Mouse (Mus musculus) cortical plate, adult 2 months (tissue): ENCODE results near the gene Arid3c.

Experiments used
- CTCF ChIP-seq: fragments of 200-500 bp; IDR thresholded peaks from 2 replicates; pipeline ENCODE4 v1.5.1; 2011; ENCODE audit warnings: mild to moderate bottlenecking, control low read depth, low read length; ENCODE audit not compliant: insufficient read depth; ENCODE audit errors: extremely low read depth
- POLR2A ChIP-seq: fragments of 200-500 bp; IDR thresholded peaks from 2 replicates; pipeline ENCODE4 v1.6.1; 2011; ENCODE audit warnings: mild to moderate bottlenecking, low read length, control low read depth; ENCODE audit not compliant: insufficient read depth; ENCODE audit errors: extremely low read depth

- TF ChIP-seq CTCF (no peak), POLR2A (peak; percentile 96)
These were observed 8.0 kb downstream of the Arid3c start, which contains the start of gene Dctn3 for GRCm38 (mm10) chr4:41722918-41723351.
